Mouse (Mus musculus): ENCODE data around the gene Tnpo3. TPM values are rescaled to one million over a fixed set of nuclear protein-coding genes. Genes with fewer than 3 reads are reported as not detected.
A peak's percentile ranks its signal among the peaks of the same experiment; 100 is the strongest.

Tnpo3 gene
- total and polyA plus RNA-seq, 3 experiments: 60.5 to 140 (median 76.0) TPM

- in situ Hi-C loops (cut with MboI; ENCODE audit: low pct_ligation_motif_present, low pct_unique_long_range_greater_than_20kb, low sequenced_read_pairs): no loop called here
- Histone ChIP-seq H3K9ac (ENCODE audit: insufficient read depth, low read depth) (peak overlapping the region; percentile 17; the same call in 1 of the 2 replicates), H3K27ac (ENCODE audit: insufficient read depth, low read depth) (no peak overlapping the region)
These were observed 96.4 kb downstream of the Tnpo3 start for GRCm38 (mm10) chr6:29513284-29513683.

GRCm38 (mm10) chr6:29509086-29509485, 100.6 kb downstream of the Tnpo3 start:
- Histone ChIP-seq H3K27ac (ENCODE audit: insufficient read depth, low read depth) (no peak overlapping the region), H3K9me3 (replicated peaks; ENCODE audit: low read length) (no peaks in the 10 kb centered on the region), H3K4me1 (ENCODE audit: control insufficient read depth in 1 of 2, insufficient read depth in 2 of 2) (peaks cover 0 to 8% of the 10 kb centered on the region in 2 experiments; a peak in 1 of 4 replicates), H3K27me3 (replicated peaks) (peaks cover 9% of the 10 kb centered on the region), H3K4me2 (ENCODE audit: insufficient read depth, low read depth, poor library complexity, severe bottlenecking) (no peak overlapping the region), H3K36me3 (replicated peaks in 1 of 2; ENCODE audit: control insufficient read depth in 1 of 2, insufficient read depth in 1 of 2, low read length in 1 of 2) (no peaks in the 10 kb centered on the region), H3K9ac (ENCODE audit: insufficient read depth, low read depth) (no peak overlapping the region), H3K79me2 (replicated peaks; ENCODE audit: control insufficient read depth, extremely low read depth, insufficient read depth, poor library complexity, severe bottlenecking) (no peaks in the 10 kb centered on the region), H3K4me3 (replicated peaks in 1 of 3; ENCODE audit: low read depth in 2 of 3, low read length in 2 of 3, poor library complexity in 1 of 3) (no peak overlapping the region)
- TF ChIP-seq MAX (IDR thresholded peaks at IDR 0.05; ENCODE audit: low read length) (no peak), SIN3A (IDR thresholded peaks at IDR 0.05; ENCODE audit: low read length) (no peak), ZNF384 (IDR thresholded peaks at IDR 0.05; ENCODE audit: low read depth, low read length) (no peak), BHLHE40 (IDR thresholded peaks at IDR 0.05; ENCODE audit: low read depth, low read length) (no peak), TCF12 (IDR thresholded peaks at IDR 0.05; ENCODE audit: low read depth, low read length) (no peak), IRF4 (IDR thresholded peaks at IDR 0.05; ENCODE audit: low read depth, low read length) (no peak), RAD21 (IDR thresholded peaks at IDR 0.05; ENCODE audit: low read depth, low read length) (no peak), MAZ (IDR thresholded peaks at IDR 0.05; ENCODE audit: low read depth, low read length) (no peak), E2F4 (IDR thresholded peaks at IDR 0.05; ENCODE audit: insufficient replicate concordance, low read depth, low read length) (no peak), USF1 (IDR thresholded peaks at IDR 0.05; ENCODE audit: low read depth, low read length) (no peak), ELF1 (IDR thresholded peaks at IDR 0.05; ENCODE audit: low read depth, low read length) (no peak), SMC3 (IDR thresholded peaks at IDR 0.05; ENCODE audit: low read depth, low read length) (no peak), ZKSCAN1 (IDR thresholded peaks at IDR 0.05; ENCODE audit: borderline replicate concordance, low read depth, low read length) (no peak), MAFK (IDR thresholded peaks at IDR 0.05; ENCODE audit: insufficient replicate concordance, low read length) (no peak), JUN (IDR thresholded peaks at IDR 0.05; ENCODE audit: insufficient read depth, low read depth, low read length) (no peak), MXI1 (IDR thresholded peaks at IDR 0.05; ENCODE audit: low read depth, low read length) (no peak), CHD1 (IDR thresholded peaks at IDR 0.05; ENCODE audit: low read depth, low read length) (no peak), PAX5 (IDR thresholded peaks at IDR 0.05; ENCODE audit: low read length) (no peak)
- dilution Hi-C loops (cut with MboI; ENCODE audit: extremely low pct_ligation_motif_present, extremely low pct_unique_long_range_greater_than_20kb, low sequenced_read_pairs): no loop called here
- in situ Hi-C loops (cut with MboI; ENCODE audit: low pct_ligation_motif_present, low pct_unique_long_range_greater_than_20kb, low sequenced_read_pairs): no loop called here
- DNase-seq (ENCODE audit: extremely low read depth): no peak

More at GRCm38 (mm10) chr6:29513284-29513683, 96.4 kb downstream of the Tnpo3 start:
- no peak for DNase-seq (ENCODE audit: extremely low read depth)
- no peaks in the 10 kb centered on the region for H3K9me3 ChIP-seq (replicated peaks; ENCODE audit: low read length)
- no peaks in the 10 kb centered on the region for H3K79me2 ChIP-seq (replicated peaks; ENCODE audit: control insufficient read depth, extremely low read depth, insufficient read depth, poor library complexity, severe bottlenecking)
- H3K4me3 ChIP-seq (replicated peaks in 1 of 3; ENCODE audit: low read depth in 2 of 3, low read length in 2 of 3, poor library complexity in 1 of 3): peak overlapping the region in 1 of 3 experiments; percentile 15
- peaks cover 5 to 19% of the 10 kb centered on the region in 2 experiments; a peak in 3 of 4 replicates for H3K4me1 ChIP-seq (ENCODE audit: control insufficient read depth in 1 of 2, insufficient read depth in 2 of 2)
- no peaks in the 10 kb centered on the region for H3K27me3 ChIP-seq (replicated peaks)
- TF ChIP-seq IRF4 (IDR thresholded peaks at IDR 0.05; ENCODE audit: low read depth, low read length) (no peak), ELF1 (IDR thresholded peaks at IDR 0.05; ENCODE audit: low read depth, low read length) (peak; percentile 19; the same call in 1 of the 2 replicates), NRF1 (IDR thresholded peaks at IDR 0.05; ENCODE audit: low read depth, low read length) (peak; percentile 57; the same call in 1 of the 2 replicates), NELFE (IDR thresholded peaks at IDR 0.05; ENCODE audit: low read depth, low read length) (no peak), ZC3H11A (IDR thresholded peaks at IDR 0.05; ENCODE audit: low read depth, low read length) (no peak), MAZ (IDR thresholded peaks at IDR 0.05; ENCODE audit: low read depth, low read length) (no peak), RCOR1 (conservative IDR thresholded peaks at IDR 0.05; ENCODE audit: low read depth, low read length) (no peak), POLR2AphosphoS2 (IDR thresholded peaks at IDR 0.05; ENCODE audit: low read depth, low read length) (no peak), TBP (conservative IDR thresholded peaks at IDR 0.05; ENCODE audit: low read depth, low read length) (no peak), SMC3 (IDR thresholded peaks at IDR 0.05; ENCODE audit: low read depth, low read length) (no peak), POLR2A (IDR thresholded peaks at IDR 0.05; ENCODE audit: low read depth, low read length) (0 out of 2 replicates have a peak, but pooled peaks have one; percentile 20), E2F4 (IDR thresholded peaks at IDR 0.05; ENCODE audit: insufficient replicate concordance, low read depth, low read length) (no peak), USF2 (conservative IDR thresholded peaks at IDR 0.05; ENCODE audit: low read depth, low read length) (no peak), KAT2A (IDR thresholded peaks at IDR 0.05; ENCODE audit: insufficient replicate concordance, low read length) (no peak)
- H3K36me3 ChIP-seq (replicated peaks in 1 of 2; ENCODE audit: control insufficient read depth in 1 of 2, insufficient read depth in 1 of 2, low read length in 1 of 2): no peaks in the 10 kb centered on the region
- peak overlapping the region; percentile 21; the same call in 1 of the 2 replicates for H3K4me2 ChIP-seq (ENCODE audit: insufficient read depth, low read depth, poor library complexity, severe bottlenecking)
- dilution Hi-C loops (cut with MboI; ENCODE audit: extremely low pct_ligation_motif_present, extremely low pct_unique_long_range_greater_than_20kb, low sequenced_read_pairs): no loop called here
